Mouse (Mus musculus) olfactory bulb, adult 2 months (tissue): ENCODE results near the gene Vwa5a.

Experiments used
- CTCF ChIP-seq: fragments of 200-500 bp; IDR thresholded peaks from 2 replicates; pipeline ENCODE4 v1.5.1; 2012; ENCODE audit warnings: low read depth, mild to moderate bottlenecking, low read length, moderate library complexity; ENCODE audit not compliant: insufficient read depth
- POLR2A ChIP-seq: fragments of 200-500 bp; IDR thresholded peaks from 2 replicates; pipeline ENCODE4 v1.6.1; 2012; ENCODE audit warnings: mild to moderate bottlenecking, low read depth, low read length, moderate library complexity; ENCODE audit not compliant: insufficient read depth

DNA sequence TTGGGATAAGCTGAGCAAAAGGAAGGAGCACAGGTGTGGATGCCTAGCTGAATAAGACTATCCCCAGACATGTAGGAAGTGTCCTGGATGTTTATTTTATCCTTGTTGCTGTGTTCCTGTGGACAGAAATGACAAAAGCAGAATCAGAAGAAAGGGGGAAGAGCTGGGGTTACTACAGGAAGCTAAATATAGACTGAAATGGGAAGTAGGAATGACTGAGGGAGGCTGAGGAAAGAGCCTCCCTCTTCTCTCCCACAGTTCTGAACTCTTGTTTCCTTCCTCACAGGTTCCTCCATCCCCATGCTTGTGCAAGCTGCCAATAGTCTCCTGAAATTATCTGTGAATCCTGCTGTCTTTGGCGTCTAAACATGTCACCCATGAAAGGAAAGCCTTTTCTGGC lies 23.3 kb downstream of the Vwa5a start:
- TF ChIP-seq POLR2A: no peak
- TF ChIP-seq CTCF: no peak
